Mouse (Mus musculus) stomach, postnatal 0 days (tissue): Measurements from ENCODE around the gene Plvap.
A peak's percentile ranks its signal among the peaks of the same experiment; 100 is the strongest.

Experiments
- CTCF ChIP-seq: IDR thresholded peaks from 2 replicates; pipeline ENCODE4 v1.5.1; 2016; ENCODE audit warnings: antibody characterized with exemption, low read depth, mild to moderate bottlenecking, moderate library complexity
- EP300 ChIP-seq: optimal IDR thresholded peaks from 2 replicates; pipeline ENCODE3; 2016; ENCODE audit warnings: antibody characterized with exemption

- TF ChIP-seq CTCF (peak; percentile 54), EP300 (no peak)
These were observed 15.1 kb downstream of the Plvap start for GRCm38 (mm10) chr8:71496481-71496880.
